Mouse (Mus musculus) forebrain, embryonic 13.5 days (tissue): ENCODE data around the gene Ushbp1. TPM values are rescaled to one million over a fixed set of nuclear protein-coding genes. Genes with fewer than 3 reads are reported as not detected.
"Not testable (repeated sequence)": the region's sequence is repeated elsewhere in the genome, so short reads cannot be mapped to it uniquely, and the experiment has no call there.

ENCODE experiments used
- ATAC-seq: fragments of 200-750 bp; cut with Nextera tagmentation; 2 replicates; pipeline ENCODE4 v1.8.0; 2017
- H3K27ac ChIP-seq: fragments of 300-500 bp; sonication (generic); 2 replicates; pipeline ENCODE4 v1.5.1; 2015; ENCODE audit warnings: inconsistent platforms, mild to moderate bottlenecking, moderate library complexity
- H3K27me3 ChIP-seq: fragments of 300-500 bp; sonication (generic); 2 replicates; pipeline ENCODE4 v1.6.1; 2015; ENCODE audit warnings: mild to moderate bottlenecking, inconsistent platforms
- H3K36me3 ChIP-seq: fragments of 300-500 bp; sonication (generic); 2 replicates; pipeline ENCODE4 v1.6.1; 2015; ENCODE audit warnings: mild to moderate bottlenecking, inconsistent platforms; ENCODE audit not compliant: poor library complexity, severe bottlenecking
- H3K4me1 ChIP-seq: fragments of 300-500 bp; sonication (generic); 2 replicates; pipeline ENCODE4 v1.6.1; 2015; ENCODE audit warnings: inconsistent platforms
- H3K4me2 ChIP-seq: fragments of 300-500 bp; sonication (generic); 2 replicates; pipeline ENCODE4 v1.6.1; 2015; ENCODE audit warnings: inconsistent platforms, mild to moderate bottlenecking, moderate library complexity
- H3K4me3 ChIP-seq: fragments of 300-500 bp; sonication (generic); 2 replicates; pipeline ENCODE4 v1.5.1; 2015; ENCODE audit warnings: mild to moderate bottlenecking, inconsistent platforms
- H3K9ac ChIP-seq: fragments of 300-500 bp; sonication (generic); 2 replicates; pipeline ENCODE4 v1.6.1; 2015; ENCODE audit warnings: mild to moderate bottlenecking, inconsistent platforms
- H3K9me3 ChIP-seq: fragments of 300-500 bp; sonication (generic); replicated peaks from 2 replicates; pipeline ENCODE4 v1.6.1; 2016; ENCODE audit warnings: inconsistent platforms
- WGBS: fragments of 180-500 bp; shearing (Covaris S2); methylation state at CpG from one replicate; pipeline ENCODE4 v1.1.7; 2015; 5-methylcytosine and 5-hydroxymethylcytosine counted together
- polyA plus RNA-seq: library from polyadenylated mRNA; unstranded; fragments of >200 nt; fragmentation: Nextera tagmentation; extraction: Ambion mirVana; gene quantifications from 2 replicates; pipeline ENCODE4 v1.2.1, GENCODE M21; 2015

The Ushbp1 gene
- polyA plus RNA-seq, result 3.7 and 4.2 TPM in 2 replicates

GRCm38 (mm10) chr8:71395629-71396028, at the start of gene Ushbp1:
Ushbp1 (minus strand) TSS chr8:71395802.
- Histone ChIP-seq H3K9me3 (no peaks in the 10 kb centered on the region), H3K9ac (no peak within 1 kb of the TSS), H3K4me3 (peak within 1 kb of the TSS; percentile 77), H3K4me2 (peak within 1 kb of the TSS; percentile 86), H3K27me3 (no peaks in the 10 kb centered on the region), H3K4me1 (peaks cover 13% of the 10 kb centered on the region), H3K36me3 (peaks cover 22% of the 10 kb centered on the region), H3K27ac (peak within 1 kb of the TSS; percentile 44)
- WGBS, result 91% methylated on average over 9 of the region's 9 CpGs
- ATAC-seq, result no peak

- no peak overlapping the region for H3K9ac ChIP-seq
- H3K9me3 ChIP-seq, result no peaks in the 10 kb centered on the region
- no peaks in the 10 kb centered on the region for H3K4me1 ChIP-seq
- H3K36me3 ChIP-seq, result no peaks in the 10 kb centered on the region
- ATAC-seq, result no peak
- H3K4me2 ChIP-seq, result no peak overlapping the region
- H3K27me3 ChIP-seq, result peaks cover 19% of the 10 kb centered on the region
- no peak overlapping the region for H3K27ac ChIP-seq
- WGBS, result 84% methylated on average over 7 of the region's 7 CpGs
- H3K4me3 ChIP-seq, result no peak overlapping the region
Measured at GRCm38 (mm10) chr8:71445096-71445495, 49.5 kb upstream of the Ushbp1 start.

GRCm38 (mm10) chr8:71441404-71441803, 45.8 kb upstream of the Ushbp1 start:
- 1% methylated on average over 7 of the region's 7 CpGs for WGBS
- peak; percentile 45; the same call in 1 of the 2 replicates for ATAC-seq
- Histone ChIP-seq H3K27ac (no peak overlapping the region), H3K4me3 (no peak overlapping the region), H3K4me2 (no peak overlapping the region), H3K36me3 (no peaks in the 10 kb centered on the region), H3K27me3 (peaks cover 19% of the 10 kb centered on the region), H3K4me1 (no peaks in the 10 kb centered on the region), H3K9me3 (no peaks in the 10 kb centered on the region), H3K9ac (no peak overlapping the region)

GRCm38 (mm10) chr8:71437041-71437440, 41.4 kb upstream of the Ushbp1 start:
- WGBS, result 55% methylated on average over 3 of the region's 3 CpGs
- Histone ChIP-seq H3K4me3 (no peak overlapping the region), H3K4me2 (no peak overlapping the region), H3K9me3 (0 out of 2 replicates have a peak, but pooled peaks cover 2% of the 10 kb centered on the region), H3K36me3 (no peaks in the 10 kb centered on the region), H3K27ac (no peak overlapping the region), H3K27me3 (peaks cover 3% of the 10 kb centered on the region), H3K9ac (no peak overlapping the region), H3K4me1 (no peaks in the 10 kb centered on the region)
- no peak for ATAC-seq

DNA sequence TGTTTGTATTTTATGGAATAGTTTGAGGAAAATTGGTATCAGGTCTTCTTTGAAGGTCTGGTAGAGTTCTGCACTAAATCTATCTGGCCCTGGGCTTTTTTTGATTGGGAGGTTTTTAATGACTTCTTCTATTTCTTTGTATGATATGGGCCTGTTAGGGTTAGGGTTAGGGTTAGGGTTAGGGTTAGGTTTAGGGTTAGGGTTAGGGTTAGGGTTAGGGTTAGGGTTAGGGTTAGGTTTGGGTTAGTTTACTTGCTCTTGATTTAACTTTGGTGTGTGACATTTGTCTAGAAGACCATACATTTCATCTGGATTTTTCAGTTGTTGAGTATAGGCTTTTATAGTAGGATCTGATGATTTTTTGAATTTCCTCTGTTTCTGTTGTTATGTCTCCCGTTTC, 37.3 kb upstream of the Ushbp1 start:
- not testable (repeated sequence) for ATAC-seq

DNA sequence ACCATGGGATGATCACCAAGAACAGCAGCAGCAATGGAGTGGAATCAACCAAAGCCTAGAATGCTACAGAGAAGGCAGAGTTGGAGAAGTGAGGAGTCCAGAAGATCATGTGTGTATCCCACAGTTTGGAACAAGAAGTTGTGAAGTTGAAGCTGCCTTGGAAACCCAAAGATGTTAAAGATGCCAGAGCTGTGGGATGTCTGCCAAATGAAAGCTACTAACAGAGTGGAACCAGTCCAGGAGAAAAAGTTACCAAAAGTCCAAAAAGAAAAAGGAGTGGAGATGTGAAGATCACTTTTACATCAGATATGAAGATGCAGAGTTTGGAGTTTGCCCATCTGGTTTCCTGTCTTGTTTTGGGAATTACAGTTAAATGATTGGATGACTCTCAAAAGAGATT, 26.5 kb upstream of the Ushbp1 start:
- H3K9me3 ChIP-seq, result no peaks in the 10 kb centered on the region
- H3K4me3 ChIP-seq, result no peak overlapping the region
- no peak for ATAC-seq
- no peaks in the 10 kb centered on the region for H3K4me1 ChIP-seq
- H3K9ac ChIP-seq, result no peak overlapping the region
- H3K27me3 ChIP-seq, result no peaks in the 10 kb centered on the region
- H3K27ac ChIP-seq, result no peak overlapping the region
- H3K36me3 ChIP-seq, result no peaks in the 10 kb centered on the region
- H3K4me2 ChIP-seq, result no peak overlapping the region

More for the DNA sequence above, 37.3 kb upstream of the Ushbp1 start:
- H3K4me3 ChIP-seq, H3K27me3 ChIP-seq, H3K36me3 ChIP-seq, H3K27ac ChIP-seq, H3K9me3 ChIP-seq, H3K4me1 ChIP-seq, H3K4me2 ChIP-seq, H3K9ac ChIP-seq: not testable (repeated sequence)
- 80% methylated on average over 1 of the region's 1 CpGs for WGBS

DNA sequence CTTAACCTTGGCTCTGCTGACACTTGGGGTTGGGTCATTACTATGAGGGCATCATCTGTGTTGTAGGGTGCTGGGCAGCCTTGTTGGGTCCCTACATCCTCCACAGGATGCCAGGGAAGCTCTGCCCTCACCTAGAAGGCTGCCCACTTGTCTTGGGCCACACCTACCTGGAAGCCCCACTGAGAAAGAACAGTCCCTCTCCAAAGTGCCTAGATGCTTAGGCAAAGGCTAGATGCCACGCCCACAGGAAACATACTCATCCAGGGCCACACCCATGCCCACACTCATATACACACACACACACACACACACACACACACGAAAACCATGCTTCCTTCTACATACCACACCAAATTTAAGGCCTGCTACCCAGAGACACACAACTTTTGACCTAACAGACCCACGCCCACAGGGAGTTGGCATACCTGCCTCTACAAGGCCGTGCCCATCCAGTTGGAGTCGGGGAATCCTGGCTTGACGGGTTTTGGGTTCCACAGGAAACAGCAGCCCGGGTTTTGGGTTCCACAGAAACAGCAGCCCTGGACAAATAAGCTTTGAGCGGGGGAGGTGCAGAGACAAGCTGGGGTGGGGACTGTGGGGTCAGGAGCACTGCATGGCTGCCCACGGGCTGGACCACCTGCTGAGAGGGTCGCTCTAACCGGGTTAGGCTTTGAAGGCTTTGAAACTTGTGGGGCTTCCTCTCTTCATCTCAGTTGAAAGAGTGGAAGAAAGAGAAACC, 16.1 kb upstream of the Ushbp1 start:
- H3K27me3 ChIP-seq, result no peaks in the 10 kb centered on the region
- WGBS, result 52% methylated on average over 11 of the region's 11 CpGs

DNA sequence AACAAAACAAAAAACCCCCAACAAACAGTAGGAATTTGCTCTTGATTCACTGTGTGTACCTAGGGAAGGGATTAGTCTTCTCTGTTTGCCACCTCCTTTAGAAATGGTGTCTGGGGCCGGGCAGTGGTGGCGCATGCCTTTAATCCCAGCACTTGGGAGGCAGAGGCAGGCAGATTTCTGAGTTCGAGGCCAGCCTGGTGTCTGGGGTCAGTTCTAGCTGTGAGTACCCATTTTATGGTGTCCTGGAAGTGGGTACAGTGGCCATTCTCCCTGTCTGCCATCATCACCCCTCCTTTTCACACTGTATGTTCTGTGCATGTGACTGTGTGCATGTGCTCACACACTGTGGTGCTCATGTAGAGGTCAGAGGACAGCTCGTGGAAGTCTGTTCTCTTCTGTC, 12.6 kb upstream of the Ushbp1 start:
- H3K4me3 ChIP-seq, result no peak overlapping the region
- H3K27me3 ChIP-seq, result no peaks in the 10 kb centered on the region
- no peak for ATAC-seq
- no peak overlapping the region for H3K9ac ChIP-seq
- peaks cover 29% of the 10 kb centered on the region for H3K36me3 ChIP-seq
- H3K4me1 ChIP-seq, result peaks cover 22% of the 10 kb centered on the region
- no peak overlapping the region for H3K27ac ChIP-seq
- WGBS, result 93% methylated on average over 4 of the region's 4 CpGs
- H3K9me3 ChIP-seq, result no peaks in the 10 kb centered on the region
- no peak overlapping the region for H3K4me2 ChIP-seq

More for the DNA sequence above, 16.1 kb upstream of the Ushbp1 start:
- no peak for ATAC-seq
- H3K36me3 ChIP-seq, result peaks cover 29% of the 10 kb centered on the region
- no peaks in the 10 kb centered on the region for H3K9me3 ChIP-seq
- H3K4me3 ChIP-seq, result no peak overlapping the region
- H3K9ac ChIP-seq, result no peak overlapping the region
- no peak overlapping the region for H3K27ac ChIP-seq
- peaks cover 9% of the 10 kb centered on the region for H3K4me1 ChIP-seq
- no peak overlapping the region for H3K4me2 ChIP-seq

GRCm38 (mm10) chr8:71407441-71407840, 11.8 kb upstream of the Ushbp1 start:
- ATAC-seq, result no peak
- H3K4me3 ChIP-seq, result peak overlapping the region; percentile 66; the same call in 1 of the 2 replicates

GRCm38 (mm10) chr8:71406099-71407015, 10.8 kb upstream of the Ushbp1 start:
- WGBS, result 1% methylated on average over 55 of the region's 55 CpGs
- Histone ChIP-seq H3K27ac (peak overlapping the region; percentile 14; the same call in 1 of the 2 replicates), H3K36me3 (peaks cover 29% of the 10 kb centered on the region), H3K4me3 (peak overlapping the region; percentile 66), H3K4me2 (peak overlapping the region; percentile 87), H3K27me3 (no peaks in the 10 kb centered on the region), H3K9ac (peak overlapping the region; percentile 74), H3K4me1 (peaks cover 22% of the 10 kb centered on the region), H3K9me3 (no peaks in the 10 kb centered on the region)
- ATAC-seq, result peak; percentile 72

More at GRCm38 (mm10) chr8:71407441-71407840, 11.8 kb upstream of the Ushbp1 start:
- Histone ChIP-seq H3K36me3 (peaks cover 29% of the 10 kb centered on the region), H3K9me3 (no peaks in the 10 kb centered on the region), H3K4me2 (peak overlapping the region; percentile 87), H3K4me1 (peaks cover 22% of the 10 kb centered on the region), H3K27ac (no peak overlapping the region), H3K9ac (peak overlapping the region; percentile 74), H3K27me3 (no peaks in the 10 kb centered on the region)
- 94% methylated on average over 14 of the region's 14 CpGs for WGBS

GRCm38 (mm10) chr8:71405401-71406098, 9.9 kb upstream of the Ushbp1 start, which contains the start of gene Ankle1:
Ankle1 (plus strand) TSS chr8:71406010.
- Histone ChIP-seq H3K27me3 (no peaks in the 10 kb centered on the region), H3K27ac (peak within 1 kb of the TSS; percentile 14; the same call in 1 of the 2 replicates), H3K9me3 (no peaks in the 10 kb centered on the region), H3K36me3 (peaks cover 34% of the 10 kb centered on the region), H3K4me3 (peak within 1 kb of the TSS; percentile 66), H3K9ac (peak within 1 kb of the TSS; percentile 74), H3K4me2 (peak within 1 kb of the TSS; percentile 87), H3K4me1 (peaks cover 22% of the 10 kb centered on the region)
- ATAC-seq, result peak; percentile 94
- 16% methylated on average over 33 of the region's 33 CpGs for WGBS
